Mouse (Mus musculus): ENCODE data around the gene Sae1.

GRCm38 (mm10) chr7:16420493-16421118 lies 33.0 kb upstream of the Sae1 start:
- TF ChIP-seq CTCF (IDR thresholded peaks at IDR 0.05; ENCODE audit: low read depth, low read length) (no peak), POLR2A (IDR thresholded peaks at IDR 0.05; ENCODE audit: borderline replicate concordance, low read depth, low read length) (no peak)
